Mouse (Mus musculus) intestine, embryonic 15.5 days (tissue): ENCODE measurements around the gene Clrn2. TPM values are rescaled to one million over a fixed set of nuclear protein-coding genes. Genes with fewer than 3 reads are reported as not detected.
A peak's percentile ranks its signal among the peaks of the same experiment; 100 is the strongest.

Experiments
- ATAC-seq: fragments of 200-750 bp; cut with Nextera tagmentation; 2 replicates; pipeline ENCODE4 v1.8.0; 2017; ENCODE audit warnings: moderate TSS enrichment, moderate library complexity
- H3K27ac ChIP-seq: fragments of 300-500 bp; sonication (generic); 2 replicates; pipeline ENCODE4 v1.5.1; 2015; ENCODE audit warnings: mild to moderate bottlenecking, inconsistent platforms
- H3K27me3 ChIP-seq: fragments of 300-500 bp; sonication (generic); replicated peaks from 2 replicates; pipeline ENCODE4 v1.6.1; 2015; ENCODE audit warnings: inconsistent platforms
- H3K36me3 ChIP-seq: fragments of 300-500 bp; sonication (generic); 2 replicates; pipeline ENCODE4 v1.6.1; 2015; ENCODE audit warnings: inconsistent platforms
- H3K4me1 ChIP-seq: fragments of 300-500 bp; sonication (generic); replicated peaks from 2 replicates; pipeline ENCODE4 v1.6.1; 2015; ENCODE audit warnings: inconsistent platforms
- H3K4me2 ChIP-seq: fragments of 300-500 bp; sonication (generic); replicated peaks from 2 replicates; pipeline ENCODE4 v1.6.1; 2015; ENCODE audit warnings: mild to moderate bottlenecking, inconsistent platforms
- H3K4me3 ChIP-seq: fragments of 300-500 bp; sonication (generic); replicated peaks from 2 replicates; pipeline ENCODE4 v1.5.1; 2015; ENCODE audit warnings: inconsistent platforms
- H3K9ac ChIP-seq: fragments of 300-500 bp; sonication (generic); 2 replicates; pipeline ENCODE4 v1.6.1; 2015; ENCODE audit warnings: inconsistent platforms
- H3K9me3 ChIP-seq: fragments of 300-500 bp; sonication (generic); 2 replicates; pipeline ENCODE4 v1.6.1; 2016; ENCODE audit warnings: inconsistent platforms
- WGBS: fragments of 180-500 bp; shearing (Covaris S2); methylation state at CpG from one replicate; pipeline ENCODE4 v1.1.7; 2015; 5-methylcytosine and 5-hydroxymethylcytosine counted together
- polyA plus RNA-seq: library from polyadenylated mRNA; unstranded; fragments of >200 nt; fragmentation: Nextera tagmentation; extraction: Ambion mirVana; gene quantifications from 2 replicates; pipeline ENCODE4 v1.2.1, GENCODE M21; 2015

The Clrn2 gene
- polyA plus RNA-seq, 1 experiment from 2014 or later, result not detected

- Histone ChIP-seq H3K4me1 (no peaks in the 10 kb centered on the region), H3K36me3 (no peaks in the 10 kb centered on the region), H3K9ac (no peak overlapping the region), H3K9me3 (no peaks in the 10 kb centered on the region), H3K4me3 (no peak overlapping the region), H3K27me3 (no peaks in the 10 kb centered on the region), H3K27ac (no peak overlapping the region), H3K4me2 (no peak overlapping the region)
- WGBS, result 90% methylated on average over 1 of the region's 1 CpGs
- no peak for ATAC-seq
These were observed 20.0 kb downstream of the Clrn2 start for GRCm38 (mm10) chr5:45473521-45473920.

DNA sequence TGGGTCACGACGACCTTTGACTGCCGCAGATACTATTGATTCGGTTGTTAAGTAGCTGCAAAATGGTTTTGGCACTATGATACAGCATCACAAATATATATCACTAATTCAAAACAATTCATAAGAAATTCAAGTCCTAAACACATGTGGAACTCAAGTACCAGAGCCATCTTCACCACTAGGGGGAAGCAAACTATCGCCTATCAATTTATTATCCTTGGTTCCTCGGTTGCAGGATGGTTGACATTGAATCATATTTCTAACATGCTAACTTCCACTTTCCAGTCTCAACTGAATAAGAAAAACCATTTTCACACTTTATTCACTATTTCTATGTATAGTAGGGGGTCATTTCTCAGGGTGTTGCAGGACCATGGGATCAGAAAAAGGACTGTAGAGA, 20.7 kb downstream of the Clrn2 start:
- Histone ChIP-seq H3K9ac (no peak overlapping the region), H3K4me1 (no peaks in the 10 kb centered on the region), H3K4me3 (no peak overlapping the region), H3K36me3 (no peaks in the 10 kb centered on the region), H3K9me3 (no peaks in the 10 kb centered on the region), H3K27me3 (no peaks in the 10 kb centered on the region), H3K27ac (no peak overlapping the region), H3K4me2 (no peak overlapping the region)
- peak; percentile 49 for ATAC-seq
- 26% methylated on average over 6 of the region's 6 CpGs for WGBS

- Histone ChIP-seq H3K27ac (no peak overlapping the region), H3K4me3 (no peak overlapping the region), H3K4me2 (no peak overlapping the region), H3K9ac (no peak overlapping the region), H3K9me3 (no peaks in the 10 kb centered on the region), H3K27me3 (no peaks in the 10 kb centered on the region), H3K4me1 (no peaks in the 10 kb centered on the region), H3K36me3 (no peaks in the 10 kb centered on the region)
- ATAC-seq, result no peak
- 70% methylated on average over 3 of the region's 4 CpGs for WGBS
These were observed 21.2 kb downstream of the Clrn2 start for GRCm38 (mm10) chr5:45474758-45475157.

GRCm38 (mm10) chr5:45475771-45476170, 22.2 kb downstream of the Clrn2 start:
- Histone ChIP-seq H3K9ac (no peak overlapping the region), H3K36me3 (no peaks in the 10 kb centered on the region), H3K4me1 (no peaks in the 10 kb centered on the region), H3K4me2 (no peak overlapping the region), H3K9me3 (no peaks in the 10 kb centered on the region), H3K27me3 (no peaks in the 10 kb centered on the region), H3K4me3 (no peak overlapping the region), H3K27ac (no peak overlapping the region)
- no peak for ATAC-seq
- 72% methylated on average over 5 of the region's 5 CpGs for WGBS

DNA sequence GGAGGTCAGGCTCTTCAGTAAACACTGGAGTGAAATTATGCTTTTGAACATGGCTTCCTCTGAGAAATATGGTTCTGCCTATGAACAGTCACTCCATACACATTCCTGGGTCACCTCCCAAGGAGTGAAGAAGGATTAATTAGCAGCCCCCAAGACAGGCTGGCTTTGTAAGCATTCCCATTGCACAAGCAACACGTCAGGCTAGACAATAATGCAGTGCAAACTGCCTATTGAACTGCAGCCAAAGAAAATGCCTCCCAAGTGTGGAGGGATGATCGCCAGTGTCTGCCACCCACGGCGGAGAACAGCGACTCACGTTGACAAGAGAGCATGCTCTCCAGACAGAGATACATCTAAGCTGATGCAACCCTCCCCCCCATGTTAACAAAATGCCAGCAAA, 22.7 kb downstream of the Clrn2 start:
- Histone ChIP-seq H3K36me3 (no peaks in the 10 kb centered on the region), H3K27me3 (no peaks in the 10 kb centered on the region), H3K9me3 (no peaks in the 10 kb centered on the region), H3K9ac (no peak overlapping the region), H3K27ac (no peak overlapping the region), H3K4me2 (no peak overlapping the region), H3K4me3 (no peak overlapping the region), H3K4me1 (no peaks in the 10 kb centered on the region)
- WGBS, result 46% methylated on average over 6 of the region's 6 CpGs
- ATAC-seq, result no peak

GRCm38 (mm10) chr5:45477601-45478000, 24.1 kb downstream of the Clrn2 start:
- Histone ChIP-seq H3K27ac (no peak overlapping the region), H3K9me3 (no peaks in the 10 kb centered on the region), H3K9ac (no peak overlapping the region), H3K36me3 (no peaks in the 10 kb centered on the region), H3K4me3 (no peak overlapping the region), H3K4me2 (no peak overlapping the region), H3K27me3 (no peaks in the 10 kb centered on the region), H3K4me1 (no peaks in the 10 kb centered on the region)
- 76% methylated on average over 7 of the region's 7 CpGs for WGBS
- no peak for ATAC-seq

- no peak overlapping the region for H3K4me3 ChIP-seq
- no peak overlapping the region for H3K9ac ChIP-seq
- H3K9me3 ChIP-seq, result no peaks in the 10 kb centered on the region
- no peaks in the 10 kb centered on the region for H3K27me3 ChIP-seq
- H3K36me3 ChIP-seq, result no peaks in the 10 kb centered on the region
- H3K4me2 ChIP-seq, result no peak overlapping the region
- 86% methylated on average over 1 of the region's 1 CpGs for WGBS
- ATAC-seq, result no peak
- no peaks in the 10 kb centered on the region for H3K4me1 ChIP-seq
- no peak overlapping the region for H3K27ac ChIP-seq
These were observed 26.5 kb downstream of the Clrn2 start for GRCm38 (mm10) chr5:45480066-45480465.

- no peak for ATAC-seq
- no peak overlapping the region for H3K4me3 ChIP-seq
- H3K9me3 ChIP-seq, result no peaks in the 10 kb centered on the region
- no peaks in the 10 kb centered on the region for H3K36me3 ChIP-seq
- WGBS, result 86% methylated on average over 2 of the region's 2 CpGs
- H3K27ac ChIP-seq, result no peak overlapping the region
- no peak overlapping the region for H3K9ac ChIP-seq
- H3K27me3 ChIP-seq, result no peaks in the 10 kb centered on the region
- no peak overlapping the region for H3K4me2 ChIP-seq
- no peaks in the 10 kb centered on the region for H3K4me1 ChIP-seq
These were observed 27.6 kb downstream of the Clrn2 start for GRCm38 (mm10) chr5:45481125-45481524.

- Histone ChIP-seq H3K9ac (no peak overlapping the region), H3K27me3 (no peaks in the 10 kb centered on the region), H3K36me3 (no peaks in the 10 kb centered on the region), H3K4me1 (no peaks in the 10 kb centered on the region), H3K27ac (no peak overlapping the region), H3K4me3 (no peak overlapping the region), H3K9me3 (no peaks in the 10 kb centered on the region), H3K4me2 (no peak overlapping the region)
- no peak for ATAC-seq
- WGBS, result 58% methylated on average over 3 of the region's 3 CpGs
These were observed 29.1 kb downstream of the Clrn2 start for GRCm38 (mm10) chr5:45482607-45483006.

- no peak overlapping the region for H3K4me3 ChIP-seq
- no peak overlapping the region for H3K27ac ChIP-seq
- H3K4me1 ChIP-seq, result no peaks in the 10 kb centered on the region
- no peaks in the 10 kb centered on the region for H3K27me3 ChIP-seq
- no peak overlapping the region for H3K4me2 ChIP-seq
- no peaks in the 10 kb centered on the region for H3K9me3 ChIP-seq
- H3K9ac ChIP-seq, result no peak overlapping the region
- no peak for ATAC-seq
- no peaks in the 10 kb centered on the region for H3K36me3 ChIP-seq
- WGBS, result 87% methylated on average over 1 of the region's 1 CpGs
These were observed 30.1 kb downstream of the Clrn2 start for GRCm38 (mm10) chr5:45483654-45484053.

- Histone ChIP-seq H3K36me3 (no peaks in the 10 kb centered on the region; the same call in 1 of the 2 replicates), H3K4me3 (no peak overlapping the region), H3K9me3 (no peaks in the 10 kb centered on the region), H3K27me3 (no peaks in the 10 kb centered on the region), H3K4me1 (peaks cover 7% of the 10 kb centered on the region; the same call in 1 of the 2 replicates), H3K9ac (no peak overlapping the region), H3K4me2 (no peak overlapping the region), H3K27ac (peak overlapping the region; percentile 36; the same call in 1 of the 2 replicates)
- ATAC-seq, result no peak
- 58% methylated on average over 4 of the region's 4 CpGs for WGBS
These were observed 38.2 kb downstream of the Clrn2 start for GRCm38 (mm10) chr5:45491776-45492175.

- H3K27me3 ChIP-seq, result no peaks in the 10 kb centered on the region
- H3K4me1 ChIP-seq, result peaks cover 7% of the 10 kb centered on the region; the same call in 1 of the 2 replicates
- peak within 1 kb of the TSS; percentile 69 for H3K4me3 ChIP-seq
- H3K27ac ChIP-seq, result peak within 1 kb of the TSS; percentile 70
- peak within 1 kb of the TSS; percentile 83 for H3K9ac ChIP-seq
- ATAC-seq, result peak; percentile 92
- under 1% methylated on average over 78 of the region's 78 CpGs for WGBS
- H3K36me3 ChIP-seq, result peaks cover 6% of the 10 kb centered on the region; the same call in 1 of the 2 replicates
- H3K4me2 ChIP-seq, result peak within 1 kb of the TSS; percentile 74
- H3K9me3 ChIP-seq, result no peaks in the 10 kb centered on the region
These were observed 39.9 kb downstream of the Clrn2 start, which contains the start of gene Lap3 for GRCm38 (mm10) chr5:45493191-45494092. Gene Lap3 (plus strand): TSS chr5:45493374.
